Mouse (Mus musculus) heart, embryonic 14.5 days (tissue): Measurements from ENCODE around the gene Ccr6. TPM values are rescaled to one million over a fixed set of nuclear protein-coding genes. Genes with fewer than 3 reads are reported as not detected.

Source experiments
- ATAC-seq: fragments of 200-750 bp; cut with Nextera tagmentation; 2 replicates; pipeline ENCODE4 v1.8.0; 2017; ENCODE audit warnings: low read depth, moderate TSS enrichment; ENCODE audit not compliant: insufficient number of reproducible peaks, insufficient read depth, low FRiP score
- H3K27ac ChIP-seq, 2 experiments: fragments of 200-500 bp in 1 of 2; fragments of 300-500 bp in 1 of 2; sonication (generic) in 1 of 2; replicated peaks in 1 of 2; 2 replicates each; pipeline ENCODE4 v1.5.1; 2012 to 2014; ENCODE audit warnings: low read depth in 2 of 2, low read length in 2 of 2, control low read depth in 1 of 2, mild to moderate bottlenecking in 1 of 2, mixed read lengths in 1 of 2; ENCODE audit not compliant: control insufficient read depth in 1 of 2, insufficient read depth in 1 of 2
- H3K27me3 ChIP-seq: fragments of 300-500 bp; sonication (generic); 2 replicates; pipeline ENCODE4 v1.6.1; 2014; ENCODE audit warnings: mild to moderate bottlenecking, low read length, control low read depth; ENCODE audit not compliant: control insufficient read depth, insufficient read depth
- H3K36me3 ChIP-seq: fragments of 300-500 bp; sonication (generic); 2 replicates; pipeline ENCODE4 v1.6.1; 2014; ENCODE audit warnings: mild to moderate bottlenecking, control low read depth, low read length, mixed read lengths; ENCODE audit not compliant: control insufficient read depth, insufficient read depth
- H3K4me1 ChIP-seq, 2 experiments: fragments of 200-500 bp in 1 of 2; fragments of 300-500 bp in 1 of 2; sonication (generic) in 1 of 2; 2 replicates each; pipeline ENCODE4 v1.6.1; 2012 to 2014; ENCODE audit warnings: low read length in 2 of 2, control low read depth in 1 of 2, mixed read lengths in 1 of 2; ENCODE audit not compliant: control insufficient read depth in 2 of 2, insufficient read depth in 2 of 2
- H3K4me2 ChIP-seq: fragments of 300-500 bp; sonication (generic); 2 replicates; pipeline ENCODE4 v1.6.1; 2014; ENCODE audit warnings: mild to moderate bottlenecking, low read length
- H3K4me3 ChIP-seq, 2 experiments: fragments of 200-500 bp in 1 of 2; fragments of 300-500 bp in 1 of 2; sonication (generic) in 1 of 2; 2 replicates each; pipeline ENCODE4 v1.5.1; 2012 to 2014; ENCODE audit warnings: low read length in 2 of 2, mild to moderate bottlenecking in 2 of 2, control low read depth in 1 of 2, low read depth in 1 of 2, moderate library complexity in 1 of 2; ENCODE audit not compliant: control insufficient read depth in 1 of 2, insufficient read depth in 1 of 2
- H3K9ac ChIP-seq: fragments of 300-500 bp; sonication (generic); 2 replicates; pipeline ENCODE4 v1.6.1; 2014; ENCODE audit warnings: mild to moderate bottlenecking, low read length
- H3K9me3 ChIP-seq: fragments of 300-500 bp; sonication (generic); 2 replicates; pipeline ENCODE4 v1.6.1; 2016; ENCODE audit warnings: low read length, control low read depth; ENCODE audit not compliant: control insufficient read depth
- WGBS: fragments of 180-500 bp; shearing (Covaris S2); extraction: QIAGEN DNeasy Blood & Tissue Kit; methylation state at CpG from one replicate; pipeline ENCODE4 v1.1.7; 2014; 5-methylcytosine and 5-hydroxymethylcytosine counted together
- polyA plus RNA-seq: library from polyadenylated mRNA; unstranded; fragments of >200 nt; fragmentation: Nextera tagmentation; extraction: Ambion mirVana; gene quantifications from 2 replicates; pipeline ENCODE4 v1.2.1, GENCODE M21; 2014

The Ccr6 gene
- polyA plus RNA-seq, 1 experiment from 2014 or later, result not detected

- no peak for ATAC-seq
- Histone ChIP-seq H3K27me3 (no peaks in the 10 kb centered on the region), H3K27ac (no peak overlapping the region), H3K4me3 (no peak overlapping the region), H3K36me3 (no peaks in the 10 kb centered on the region), H3K4me2 (no peak overlapping the region), H3K9ac (no peak overlapping the region), H3K4me1 (no peaks in the 10 kb centered on the region), H3K9me3 (no peaks in the 10 kb centered on the region)
- 77% methylated on average over 10 of the region's 10 CpGs for WGBS
Measured at GRCm38 (mm10) chr17:8223225-8223624, 12.6 kb upstream of the Ccr6 start.

GRCm38 (mm10) chr17:8224072-8224471 lies 11.8 kb upstream of the Ccr6 start:
- Histone ChIP-seq H3K36me3 (no peaks in the 10 kb centered on the region), H3K9me3 (no peaks in the 10 kb centered on the region), H3K4me1 (peaks cover 0 to 3% of the 10 kb centered on the region in 2 experiments; a peak in 1 of 4 replicates), H3K4me2 (no peak overlapping the region), H3K27ac (no peak overlapping the region), H3K9ac (no peak overlapping the region), H3K4me3 (no peak overlapping the region), H3K27me3 (no peaks in the 10 kb centered on the region)
- ATAC-seq, result no peak
- 75% methylated on average over 1 of the region's 1 CpGs for WGBS

- H3K4me3 ChIP-seq, result no peak overlapping the region
- H3K4me1 ChIP-seq, result peaks cover 0 to 3% of the 10 kb centered on the region in 2 experiments; a peak in 1 of 4 replicates
- no peaks in the 10 kb centered on the region for H3K27me3 ChIP-seq
- no peak overlapping the region for H3K27ac ChIP-seq
- H3K9ac ChIP-seq, result no peak overlapping the region
- WGBS, result 86% methylated on average over 2 of the region's 2 CpGs
- ATAC-seq, result no peak
- no peak overlapping the region for H3K4me2 ChIP-seq
- no peaks in the 10 kb centered on the region for H3K9me3 ChIP-seq
- no peaks in the 10 kb centered on the region for H3K36me3 ChIP-seq
Measured at GRCm38 (mm10) chr17:8225166-8225565, 10.7 kb upstream of the Ccr6 start.

GRCm38 (mm10) chr17:8225746-8226145 lies 10.1 kb upstream of the Ccr6 start:
- Histone ChIP-seq H3K9ac (no peak overlapping the region), H3K9me3 (no peaks in the 10 kb centered on the region), H3K4me1 (peaks cover 0 to 3% of the 10 kb centered on the region in 2 experiments; a peak in 1 of 4 replicates), H3K4me3 (no peak overlapping the region), H3K36me3 (no peaks in the 10 kb centered on the region), H3K27me3 (no peaks in the 10 kb centered on the region), H3K4me2 (no peak overlapping the region), H3K27ac (no peak overlapping the region)
- no peak for ATAC-seq
- 80% methylated on average over 4 of the region's 4 CpGs for WGBS

- no peak overlapping the region for H3K4me2 ChIP-seq
- no peaks in the 10 kb centered on the region for H3K36me3 ChIP-seq
- H3K9me3 ChIP-seq, result no peaks in the 10 kb centered on the region
- 35% methylated on average over 9 of the region's 9 CpGs for WGBS
- no peak overlapping the region for H3K4me3 ChIP-seq
- H3K27ac ChIP-seq, result no peak overlapping the region
- no peak for ATAC-seq
- H3K9ac ChIP-seq, result no peak overlapping the region
- H3K27me3 ChIP-seq, result no peaks in the 10 kb centered on the region
- peaks cover 0 to 3% of the 10 kb centered on the region in 2 experiments; a peak in 1 of 4 replicates for H3K4me1 ChIP-seq
Measured at GRCm38 (mm10) chr17:8228622-8229021, 7.2 kb upstream of the Ccr6 start.

- Histone ChIP-seq H3K4me3 (no peak overlapping the region), H3K27me3 (no peaks in the 10 kb centered on the region), H3K36me3 (no peaks in the 10 kb centered on the region), H3K4me2 (no peak overlapping the region), H3K9me3 (no peaks in the 10 kb centered on the region), H3K4me1 (peaks cover 0 to 3% of the 10 kb centered on the region in 2 experiments; a peak in 1 of 4 replicates), H3K27ac (no peak overlapping the region), H3K9ac (no peak overlapping the region)
- no peak for ATAC-seq
- 88% methylated on average over 3 of the region's 3 CpGs for WGBS
Measured at GRCm38 (mm10) chr17:8229607-8230006, 6.2 kb upstream of the Ccr6 start.

GRCm38 (mm10) chr17:8232089-8232488 lies 3.8 kb upstream of the Ccr6 start:
- 20% methylated on average over 5 of the region's 5 CpGs for WGBS
- no peak overlapping the region for H3K4me2 ChIP-seq
- no peaks in the 10 kb centered on the region for H3K27me3 ChIP-seq
- H3K36me3 ChIP-seq, result no peaks in the 10 kb centered on the region
- H3K9ac ChIP-seq, result no peak overlapping the region
- no peak overlapping the region for H3K27ac ChIP-seq
- H3K4me3 ChIP-seq, result no peak overlapping the region
- H3K4me1 ChIP-seq, result peaks cover 0 to 3% of the 10 kb centered on the region in 2 experiments; a peak in 1 of 4 replicates
- no peaks in the 10 kb centered on the region for H3K9me3 ChIP-seq
- ATAC-seq, result no peak

- Histone ChIP-seq H3K27me3 (no peaks in the 10 kb centered on the region; the same call in 1 of the 2 replicates), H3K27ac (no peak overlapping the region), H3K9ac (no peak overlapping the region), H3K4me3 (no peak overlapping the region), H3K36me3 (no peaks in the 10 kb centered on the region), H3K4me1 (no peaks in the 10 kb centered on the region; a peak in 1 of 4 replicates), H3K9me3 (no peaks in the 10 kb centered on the region), H3K4me2 (no peak overlapping the region)
- 70% methylated on average over 15 of the region's 15 CpGs for WGBS
- no peak for ATAC-seq
Measured at GRCm38 (mm10) chr17:8233618-8234214, 2.1 kb upstream of the Ccr6 start.
